Mouse (Mus musculus): ENCODE measurements around the gene Ssx9.
A peak's percentile ranks its signal among the peaks of the same experiment; 100 is the strongest.
"Not testable (repeated sequence)": the region's sequence is repeated elsewhere in the genome, so short reads cannot be mapped to it uniquely, and the experiment has no call there.

The Ssx9 gene

DNA sequence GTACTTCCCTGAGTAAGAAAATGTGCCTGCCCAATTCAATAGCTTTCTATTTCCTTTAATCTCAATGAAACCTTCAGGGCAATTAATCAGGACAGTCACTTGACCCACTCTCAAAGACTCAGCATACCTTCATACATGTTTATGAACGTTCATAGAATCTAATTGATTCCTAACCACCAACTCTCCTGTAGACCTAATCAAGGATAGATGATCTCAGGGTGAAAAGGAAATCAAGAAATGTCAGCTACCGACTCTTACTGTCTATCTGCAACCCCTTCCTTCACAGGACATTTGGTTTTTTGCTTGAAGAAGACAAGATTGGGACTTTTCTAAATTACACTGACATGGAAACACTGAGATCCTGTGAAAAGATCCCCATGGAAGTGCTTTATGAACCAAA is at the start of gene Ssx9:
Gene Ssx9, plus strand, starts transcription at position 301 of the 400 bp plus-strand sequence.
- DNase-seq (ENCODE audit: low read depth): not testable (repeated sequence)

DNA sequence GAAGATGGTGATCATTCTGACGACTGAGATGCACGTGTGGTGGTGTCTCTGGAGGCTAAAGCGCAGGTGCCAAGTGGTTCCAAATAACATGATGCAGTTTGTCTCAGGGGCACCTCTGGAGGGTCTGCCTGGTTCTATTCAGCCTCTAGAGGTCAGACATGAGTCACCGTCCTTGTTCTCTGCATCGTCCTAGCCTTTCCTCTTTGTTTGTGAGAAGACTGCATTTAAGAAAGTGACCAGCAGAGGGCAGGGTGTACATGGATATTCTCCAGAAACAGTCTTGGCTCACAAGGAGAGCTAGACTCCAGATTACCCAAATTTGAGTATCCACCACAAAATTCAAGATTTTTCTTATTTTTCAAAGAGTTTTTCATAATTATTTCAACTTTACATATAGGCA is 15.3 kb upstream of the Ssx9 start:
- peak; percentile 2 for DNase-seq (ENCODE audit: low read depth)

DNA sequence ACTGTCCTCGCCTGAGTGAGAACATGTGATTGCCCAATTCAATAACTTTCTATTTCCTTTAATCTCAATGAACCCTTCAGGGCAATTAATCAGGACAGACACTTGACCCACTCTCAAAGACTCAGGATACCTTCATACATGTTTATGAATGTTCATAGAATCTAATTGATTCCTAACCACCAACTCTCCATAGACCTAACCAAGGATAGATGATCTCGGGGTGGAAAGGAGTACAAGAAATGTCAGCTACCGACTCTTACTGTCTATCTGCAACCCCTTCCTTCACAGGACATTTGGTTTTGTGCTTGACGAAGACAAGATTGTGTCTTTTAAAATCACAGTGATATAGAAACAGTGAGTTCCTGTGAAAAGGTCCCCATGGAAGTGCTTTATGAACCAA is 55.2 kb downstream of the Ssx9 start, which contains the start of gene Ssxb5:
Gene Ssxb5, plus strand, starts transcription at position 301 of the 400 bp plus-strand sequence.
- DNase-seq (ENCODE audit: low read depth): not testable (repeated sequence)

All from fibroblast of lung, adult 2 months (primary cell).